Mouse (Mus musculus) frontal cortex, postnatal 14 days (tissue): ENCODE measurements around the gene Fbxo17.
A peak's percentile ranks its signal among the peaks of the same experiment; 100 is the strongest.

Source experiments
- DNase-seq, 2 experiments: peaks; one replicate each; pipeline ENCODE4 v3.0.0; 2022; ENCODE audit warnings: low spot score in 2 of 2

Gene Fbxo17

GRCm38 (mm10) chr7:28719159-28719558, 2.6 kb downstream of the Fbxo17 start:
- DNase-seq: no peak

- no peak for DNase-seq
Measured at GRCm38 (mm10) chr7:28719650-28720049, 3.0 kb downstream of the Fbxo17 start.

GRCm38 (mm10) chr7:28720753-28721537, 4.3 kb downstream of the Fbxo17 start:
- DNase-seq: no peak

- DNase-seq: no peak
Measured at GRCm38 (mm10) chr7:28722079-28722478, 5.5 kb downstream of the Fbxo17 start.

- DNase-seq: no peak
Measured at GRCm38 (mm10) chr7:28724613-28725012, 8.0 kb downstream of the Fbxo17 start.

- DNase-seq: peak; percentile 66 to 70
Measured at GRCm38 (mm10) chr7:28726600-28726999, 10.0 kb downstream of the Fbxo17 start.

- no peak for DNase-seq
Measured at GRCm38 (mm10) chr7:28727649-28728340, 11.2 kb downstream of the Fbxo17 start.

GRCm38 (mm10) chr7:28732341-28733142, 15.9 kb downstream of the Fbxo17 start:
- DNase-seq: peak in 1 of 2 experiments; percentile 45

- DNase-seq: no peak
Measured at GRCm38 (mm10) chr7:28733211-28733610, 16.6 kb downstream of the Fbxo17 start.

- no peak for DNase-seq
Measured at GRCm38 (mm10) chr7:28735701-28736100, 19.1 kb downstream of the Fbxo17 start.

GRCm38 (mm10) chr7:28739829-28740228, 23.2 kb downstream of the Fbxo17 start:
- DNase-seq: no peak

- DNase-seq: no peak
Measured at GRCm38 (mm10) chr7:28740949-28741348, 24.3 kb downstream of the Fbxo17 start.

GRCm38 (mm10) chr7:28741368-28741708, 24.7 kb downstream of the Fbxo17 start:
- DNase-seq: no peak

GRCm38 (mm10) chr7:28741709-28742438, 25.3 kb downstream of the Fbxo17 start, which contains the start of the genes Mrps12 and Sars2:
Mrps12 (minus strand) TSS chr7:28741820.
Sars2 (plus strand) TSS chr7:28741992.
- peak; percentile 94 to 97 for DNase-seq

- DNase-seq: no peak
Measured at GRCm38 (mm10) chr7:28749935-28750334, 33.3 kb downstream of the Fbxo17 start.

GRCm38 (mm10) chr7:28756079-28756478, 39.5 kb downstream of the Fbxo17 start, which contains the start of gene Ccer2:
Ccer2 (plus strand) TSS chr7:28756174.
- no peak for DNase-seq

GRCm38 (mm10) chr7:28758623-28759022, 42.0 kb downstream of the Fbxo17 start:
- DNase-seq: no peak

- no peak for DNase-seq
Measured at GRCm38 (mm10) chr7:28761907-28762306, 45.3 kb downstream of the Fbxo17 start.

- DNase-seq: no peak
Measured at GRCm38 (mm10) chr7:28765211-28765610, 48.6 kb downstream of the Fbxo17 start.

- peak; percentile 98 to 99 for DNase-seq
Measured at GRCm38 (mm10) chr7:28766173-28766879, 49.7 kb downstream of the Fbxo17 start, which contains the start of gene Sirt2. Sirt2 (plus strand) TSS chr7:28766735.

GRCm38 (mm10) chr7:28766910-28767309, 50.3 kb downstream of the Fbxo17 start:
- DNase-seq: no peak
